ENCODE assay signal across 20 mouse cellular contexts in the genomic region with DNA sequence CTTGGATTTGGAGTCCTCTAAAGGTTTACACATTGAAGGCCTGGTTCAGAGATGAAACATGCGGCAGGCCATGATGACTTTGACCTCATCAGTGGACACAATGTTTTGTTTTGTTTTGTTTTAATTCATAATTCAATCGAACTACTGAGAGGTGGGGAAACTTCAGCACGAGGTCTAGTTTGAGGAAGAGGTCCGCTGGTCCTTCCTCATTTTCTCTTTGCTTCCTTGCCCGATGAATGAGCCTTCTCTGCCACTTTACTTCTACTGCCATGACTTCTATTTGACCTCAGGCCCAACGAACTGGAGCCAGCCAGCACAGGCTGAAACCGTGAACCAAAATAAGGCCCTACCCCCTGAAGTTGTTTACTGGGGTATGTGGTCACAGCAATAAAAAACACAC.
DNase-seq lines count a peak whose midpoint lies in the region; ATAC-seq and TF ChIP-seq lines count a peak whose summit lies in the region.
"Had no signal": no experiment of that assay in that cellular context is flagged by ENCODE, and none has a peak within 500 bp of the region (broad histone marks: within the 10 kb centered on the region; RNA-seq: fewer than 3 reads in every experiment).

No protein-coding gene starts in this region.

- ATAC-seq in hematopoietic stem cell, adult 5-6 weeks (replicated peaks in 1 of 2; ENCODE audit: insufficient read depth in 1 of 2, low FRiP score in 2 of 2, low TSS enrichment in 1 of 2, low read depth in 1 of 2, poor library complexity in 2 of 2, severe bottlenecking in 2 of 2), result peak; percentile 43 to 47
- ATAC-seq in monocyte, adult 5-6 weeks (replicated peaks; ENCODE audit: insufficient number of reproducible peaks, low FRiP score, low TSS enrichment, poor library complexity, severe bottlenecking), result peak; percentile 84
- ATAC-seq: forebrain, embryonic 15.5 days had no signal

- WGBS in liver, adult 2 months, result 81% methylated on average over 7 of the region's 7 CpGs

- TF ChIP-seq POLR2A in liver, adult 2 months (IDR thresholded peaks at IDR 0.05; ENCODE audit: extremely low read depth, insufficient read depth, low read length), result no peak

- H3K27ac ChIP-seq in liver, adult 2 months (replicated peaks; ENCODE audit: insufficient read depth, low read depth, low read length), result no peak overlapping the region
- H3K27ac ChIP-seq: forebrain, embryonic 15.5 days; heart, embryonic 10.5 days; hindbrain, embryonic 13.5 days had no signal

- H3K36me3 ChIP-seq in liver, adult 2 months (ENCODE audit: control insufficient read depth, insufficient read depth, low read length), result no peaks in the 10 kb centered on the region
- H3K36me3 ChIP-seq: embryonic facial prominence, embryonic 12.5 days; forebrain, embryonic 15.5 days; heart, embryonic 10.5 days; hindbrain, embryonic 13.5 days had no signal

- TF ChIP-seq CTCF in liver, adult 2 months (IDR thresholded peaks at IDR 0.05; ENCODE audit: low read depth, low read length), result no peak

- H3K4me1 ChIP-seq in liver, adult 2 months (ENCODE audit: control insufficient read depth, insufficient read depth, low read length), result no peaks in the 10 kb centered on the region

- no peak overlapping the region for H3K4me3 ChIP-seq in liver, adult 2 months (ENCODE audit: insufficient read depth, low read depth, low read length)
- H3K4me3 ChIP-seq: embryonic facial prominence, embryonic 12.5 days; forebrain, embryonic 15.5 days; heart, embryonic 10.5 days; hindbrain, embryonic 13.5 days had no signal

- no peaks in the 10 kb centered on the region for H3K27me3 ChIP-seq in liver, adult 2 months (ENCODE audit: control insufficient read depth, insufficient read depth, low read length)
- H3K27me3 ChIP-seq: CH12.LX; embryonic facial prominence, embryonic 12.5 days; forebrain, embryonic 15.5 days; hindbrain, embryonic 13.5 days had no signal

- peak; percentile 10 for DNase-seq in liver, adult 2 months (ENCODE audit: extremely low read depth, low read depth, low spot score)
- DNase-seq in liver, result no peak
- DNase-seq in gastrocnemius, postnatal 25 days, result no peak
- no peak for DNase-seq in thymus, postnatal 0 days (ENCODE audit: low spot score)
- no peak for DNase-seq in gastrocnemius, adult 18-20 months (ENCODE audit: low spot score)
- DNase-seq: adrenal gland, adult 2 months; adrenal gland, postnatal 25 days; cerebellum, adult 11 months; cerebellum, adult 8-10 months; cerebellum, postnatal 14 days; gastrocnemius, postnatal 10 days; heart, postnatal 10 days; heart, postnatal 4 days had no signal

- H3K79me2 ChIP-seq in liver, adult 2 months (ENCODE audit: control insufficient read depth, insufficient read depth, low read length), result no peaks in the 10 kb centered on the region

- H3K9ac ChIP-seq in liver, adult 2 months (ENCODE audit: low read depth, low read length), result no peak overlapping the region
- H3K9ac ChIP-seq: embryonic facial prominence, embryonic 12.5 days; forebrain, embryonic 15.5 days; hindbrain, embryonic 13.5 days had no signal
